Mouse (Mus musculus) layer of hippocampus, adult 8-10 months (tissue): ENCODE measurements around the gene Ucp2. TPM values are rescaled to one million over a fixed set of nuclear protein-coding genes. Genes with fewer than 3 reads are reported as not detected.

Source experiments
- DNase-seq, 2 experiments: peaks; one replicate each; pipeline ENCODE4 v3.0.0; 2022; ENCODE audit warnings: low spot score in 2 of 2
- total RNA-seq, 4 experiments: library from RNA; stranded (reverse); gene quantifications; 2 replicates each; pipeline ENCODE4 v1.2.4; 2022

Ucp2 gene
- total RNA-seq, 4 experiments from 2014 or later: 40.3 to 175 (median 106) TPM

DNA sequence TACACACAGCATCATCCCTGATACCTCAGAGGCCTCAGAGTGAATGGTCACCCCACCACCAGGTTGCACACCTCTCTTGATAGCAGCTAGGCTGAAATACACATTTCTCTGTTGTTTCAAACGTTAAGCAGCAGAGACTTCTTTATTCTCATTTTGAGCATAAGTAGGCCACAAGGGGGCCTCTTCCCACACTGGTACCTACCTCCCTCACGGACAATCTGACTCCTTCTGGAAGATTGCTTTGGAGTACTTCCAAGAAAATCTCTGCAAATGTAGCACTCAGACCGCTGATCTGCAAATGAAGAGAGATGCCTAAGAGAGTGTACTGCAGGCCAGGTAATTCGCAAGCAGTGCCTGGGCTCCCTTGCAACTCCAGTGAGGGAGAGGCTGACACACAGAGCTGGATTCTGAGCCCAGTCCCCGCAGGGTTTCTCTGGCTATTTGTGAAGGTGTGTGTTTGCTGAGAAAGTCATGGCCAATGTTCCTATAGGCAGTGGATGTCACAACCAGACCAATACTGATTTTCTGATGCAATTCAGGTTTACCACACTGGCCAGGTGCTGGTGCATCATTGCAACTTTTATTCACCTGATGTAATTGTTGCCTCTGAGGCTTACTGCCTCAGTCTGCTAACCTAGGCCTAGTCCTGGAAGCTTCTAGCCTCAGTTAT is 57.3 kb downstream of the Ucp2 start:
- peak; percentile 31 to 48 for DNase-seq

Other genes starting within 250 kb of the Ucp2 start
- 10 to 100 TPM in 2 of 4 experiments, 1 to 10 TPM in 2; 4.7 to 16.0 (median 9.0) TPM for gene P4ha3, start 207.8 kb upstream of the Ucp2 start, total RNA-seq
- 10 to 100 TPM; 19.8 to 27.6 (median 24.5) TPM for gene C2cd3, start 121.1 kb upstream of the Ucp2 start, total RNA-seq
- 100 to 1,000 TPM; 136 to 154 (median 142) TPM for gene Ppme1, start 121.0 kb upstream of the Ucp2 start, total RNA-seq
- 1 to 10 TPM; 2.1 to 2.9 (median 2.2) TPM for gene Ucp3, start 20.3 kb upstream of the Ucp2 start, total RNA-seq
- gene Dnajb13, start 21.6 kb downstream of the Ucp2 start, total RNA-seq: under 1 TPM in 3 of 4 experiments, not detected in 1; 0.38 to 0.98 (median 0.41) TPM
- 1 to 10 TPM; 7.9 to 9.9 (median 9.2) TPM for gene Coa4, start 43.7 kb downstream of the Ucp2 start, total RNA-seq
- gene Rab6a, start 114.1 kb downstream of the Ucp2 start, total RNA-seq: 100 to 1,000 TPM; 340 to 373 (median 364) TPM
- 10 to 100 TPM; 65.1 to 69.0 (median 66.7) TPM for gene Mrpl48, start 115.0 kb downstream of the Ucp2 start, total RNA-seq
- 100 to 1,000 TPM; 257 to 305 (median 270) TPM for gene Plekhb1, start 169.1 kb downstream of the Ucp2 start, total RNA-seq
- 100 to 1,000 TPM; 199 to 225 (median 213) TPM for gene Fam168a, start 213.3 kb downstream of the Ucp2 start, total RNA-seq